Mouse (Mus musculus): Measurements from ENCODE around the gene Pam16.
"Not testable (repeated sequence)": the region's sequence is repeated elsewhere in the genome, so short reads cannot be mapped to it uniquely, and the experiment has no call there.

Pam16 gene

GRCm38 (mm10) chr16:4592909-4593875 is 31.6 kb downstream of the Pam16 start:
- DNase-seq (ENCODE audit: low spot score), result no peak

- DNase-seq (ENCODE audit: low spot score), result no peak
Measured at GRCm38 (mm10) chr16:4590236-4590635, 34.6 kb downstream of the Pam16 start.

GRCm38 (mm10) chr16:4587516-4588210 is 37.1 kb downstream of the Pam16 start:
- no peak for DNase-seq (ENCODE audit: low spot score)

GRCm38 (mm10) chr16:4586531-4587123 is 38.2 kb downstream of the Pam16 start:
- peak; percentile 99 for DNase-seq (ENCODE audit: low spot score)

- DNase-seq (ENCODE audit: low spot score), result no peak
Measured at GRCm38 (mm10) chr16:4585642-4586530, 38.9 kb downstream of the Pam16 start.

GRCm38 (mm10) chr16:4584438-4584837 is 40.4 kb downstream of the Pam16 start:
- DNase-seq (ENCODE audit: low spot score), result no peak

- no peak for DNase-seq (ENCODE audit: low spot score)
Measured at GRCm38 (mm10) chr16:4583807-4584206, 41.0 kb downstream of the Pam16 start.

- not testable (repeated sequence) for DNase-seq (ENCODE audit: low spot score)
Measured at GRCm38 (mm10) chr16:4581179-4581578, 43.6 kb downstream of the Pam16 start.

GRCm38 (mm10) chr16:4578630-4579029 is 46.2 kb downstream of the Pam16 start:
- DNase-seq (ENCODE audit: low spot score), result no peak

- DNase-seq (ENCODE audit: low spot score), result no peak
Measured at GRCm38 (mm10) chr16:4576873-4577272, 47.9 kb downstream of the Pam16 start.

GRCm38 (mm10) chr16:4576038-4576437 is 48.8 kb downstream of the Pam16 start:
- no peak for DNase-seq (ENCODE audit: low spot score)

GRCm38 (mm10) chr16:4570737-4571136 is 54.1 kb downstream of the Pam16 start:
- DNase-seq (ENCODE audit: low spot score), result no peak

- peak; percentile 65 for DNase-seq (ENCODE audit: low spot score)
Measured at GRCm38 (mm10) chr16:4567912-4568311, 56.9 kb downstream of the Pam16 start.

Data from ovary, adult 18-20 months (tissue).